Mouse (Mus musculus) adrenal gland, postnatal 36 days (tissue): ENCODE measurements around the gene Il10. TPM values are rescaled to one million over a fixed set of nuclear protein-coding genes. Genes with fewer than 3 reads are reported as not detected.

Source experiments
- total RNA-seq, 2 experiments: library from RNA; stranded (reverse); gene quantifications; 2 replicates each; pipeline ENCODE4 v1.2.3; 2021

Il10 gene
- total RNA-seq, 2 experiments from 2014 or later = not detected

Other genes starting within 250 kb of the Il10 start
- gene Fcamr, start 218.9 kb upstream of the Il10 start, total RNA-seq = not detected
- under 1 TPM; 0.16 to 0.20 TPM for gene Pigr, start 193.2 kb upstream of the Il10 start, total RNA-seq
- gene Fcmr, start 154.2 kb upstream of the Il10 start, total RNA-seq = not detected
- gene Il24, start 132.4 kb upstream of the Il10 start, total RNA-seq = not detected
- gene Il20, start 108.4 kb upstream of the Il10 start, total RNA-seq = not detected
- not detected for gene Il19, start 79.7 kb upstream of the Il10 start, total RNA-seq
- gene Mapkapk2, start 78.0 kb downstream of the Il10 start, total RNA-seq = 100 to 1,000 TPM; 205 to 213 TPM
- 1 to 10 TPM; 4.3 to 7.3 TPM for gene Dyrk3, start 118.5 kb downstream of the Il10 start, total RNA-seq
- gene Eif2d, start 133.3 kb downstream of the Il10 start, total RNA-seq = 10 to 100 TPM; 34.8 to 46.9 TPM
- 10 to 100 TPM; 13.4 to 14.1 TPM for gene Rassf5, start 225.4 kb downstream of the Il10 start, total RNA-seq